Mouse (Mus musculus) heart, embryonic 13.5 days (tissue): Measurements from ENCODE around the gene Cntfr. TPM values are rescaled to one million over a fixed set of nuclear protein-coding genes. Genes with fewer than 3 reads are reported as not detected.

Experiments used
- polyA plus RNA-seq: library from polyadenylated mRNA; unstranded; fragments of >200 nt; fragmentation: Nextera tagmentation; extraction: Ambion mirVana; gene quantifications from 2 replicates; pipeline ENCODE4 v1.2.1, GENCODE M21; 2015

The Cntfr gene
- polyA plus RNA-seq, 1 experiment from 2014 or later: 3.9 TPM

Other genes starting within 250 kb of the Cntfr start
- gene Kif24, start 232.2 kb downstream of the Cntfr start, polyA plus RNA-seq: 3.4 and 4.2 TPM in 2 replicates
- gene Nudt2, start 231.9 kb downstream of the Cntfr start, polyA plus RNA-seq: 39.6 and 43.1 TPM in 2 replicates
- 2.0 and 2.2 TPM in 2 replicates for gene AI464131, start 194.0 kb downstream of the Cntfr start, polyA plus RNA-seq
- gene 1110017D15Rik, start 179.8 kb downstream of the Cntfr start, polyA plus RNA-seq: 0.44 TPM in 1 of 2 replicates, not detected in the other
- gene Fam219a, start 127.6 kb downstream of the Cntfr start, polyA plus RNA-seq: 2.3 TPM in 2 replicates
- gene Dnaic1, start 127.3 kb downstream of the Cntfr start, polyA plus RNA-seq: 2.1 and 2.2 TPM in 2 replicates
- gene Enho, start 56.8 kb downstream of the Cntfr start, polyA plus RNA-seq: 3.9 and 5.6 TPM in 2 replicates
- 137 and 146 TPM in 2 replicates for gene Il11ra1, start 2.9 kb upstream of the Cntfr start, polyA plus RNA-seq
- 45.1 and 50.4 TPM in 2 replicates for gene Rpp25l, start 16.4 kb upstream of the Cntfr start, polyA plus RNA-seq
- 128 and 139 TPM in 2 replicates for gene Dctn3, start 26.1 kb upstream of the Cntfr start, polyA plus RNA-seq
- not detected in 2 replicates for gene Arid3c, start 34.1 kb upstream of the Cntfr start, polyA plus RNA-seq
- 54.1 and 61.6 TPM in 2 replicates for gene Galt, start 58.1 kb upstream of the Cntfr start, polyA plus RNA-seq
- 63.3 and 69.8 TPM in 2 replicates for gene Sigmar1, start 59.1 kb upstream of the Cntfr start, polyA plus RNA-seq
- 44.5 and 49.3 TPM in 2 replicates for gene Ccl27a, start 77.2 kb upstream of the Cntfr start, polyA plus RNA-seq
- gene Gm21541, start 206.5 kb upstream of the Cntfr start, polyA plus RNA-seq: 1.8 TPM in 1 of 2 replicates, not detected in the other
- 1.7 and 1.8 TPM in 2 replicates for gene Gm20878, start 244.5 kb upstream of the Cntfr start, polyA plus RNA-seq